Mouse (Mus musculus) forebrain, embryonic 10.5 days (tissue): ENCODE data around the gene Gfi1. TPM values are rescaled to one million over a fixed set of nuclear protein-coding genes. Genes with fewer than 3 reads are reported as not detected.

ENCODE experiments used
- DNase-seq: peaks from one replicate; pipeline ENCODE4 v3.0.0-alpha.2; 2017; ENCODE audit warnings: low spot score; ENCODE audit errors: extremely low spot score
- H3K27ac ChIP-seq: fragments of 300-500 bp; sonication (generic); 2 replicates; pipeline ENCODE4 v1.5.1; 2016; ENCODE audit warnings: mild to moderate bottlenecking
- H3K27me3 ChIP-seq: fragments of 300-500 bp; sonication (generic); 2 replicates; pipeline ENCODE4 v1.6.1; 2016; ENCODE audit warnings: mild to moderate bottlenecking; ENCODE audit not compliant: poor library complexity, severe bottlenecking
- H3K36me3 ChIP-seq: fragments of 300-500 bp; sonication (generic); replicated peaks from 2 replicates; pipeline ENCODE4 v1.6.1; 2016; ENCODE audit warnings: mild to moderate bottlenecking, moderate library complexity
- H3K4me1 ChIP-seq: fragments of 300-500 bp; sonication (generic); 2 replicates; pipeline ENCODE4 v1.6.1; 2016
- H3K4me3 ChIP-seq: fragments of 300-500 bp; sonication (generic); 2 replicates; pipeline ENCODE4 v1.5.1; 2016; ENCODE audit warnings: mild to moderate bottlenecking, moderate library complexity
- H3K9me3 ChIP-seq: fragments of 300-500 bp; sonication (generic); 2 replicates; pipeline ENCODE4 v1.6.1; 2016; ENCODE audit warnings: mild to moderate bottlenecking, moderate library complexity
- WGBS: fragments of 180-500 bp; shearing (Covaris S2); methylation state at CpG from one replicate; pipeline ENCODE4 v1.1.7; 2016; 5-methylcytosine and 5-hydroxymethylcytosine counted together
- polyA plus RNA-seq: library from polyadenylated mRNA; unstranded; fragments of >200 nt; fragmentation: Nextera tagmentation; extraction: Ambion mirVana; gene quantifications from 2 replicates; pipeline ENCODE4 v1.2.1, GENCODE M21; 2016

Gene Gfi1
- polyA plus RNA-seq, 1 experiment from 2014 or later: not detected

GRCm38 (mm10) chr5:107719786-107720185 is 6.0 kb downstream of the Gfi1 start:
- WGBS: 29% methylated on average over 1 of the region's 1 CpGs
- H3K9me3 ChIP-seq: no peaks in the 10 kb centered on the region
- no peak overlapping the region for H3K27ac ChIP-seq
- H3K4me1 ChIP-seq: peaks cover 33% of the 10 kb centered on the region
- no peaks in the 10 kb centered on the region for H3K36me3 ChIP-seq
- H3K4me3 ChIP-seq: no peak overlapping the region
- DNase-seq: no peak
- peaks cover 99% of the 10 kb centered on the region for H3K27me3 ChIP-seq

- Histone ChIP-seq H3K27ac (no peak overlapping the region), H3K36me3 (no peaks in the 10 kb centered on the region), H3K9me3 (no peaks in the 10 kb centered on the region), H3K4me3 (no peak overlapping the region), H3K4me1 (peaks cover 27% of the 10 kb centered on the region), H3K27me3 (peaks cover 99% of the 10 kb centered on the region)
- DNase-seq: no peak
- WGBS: 15% methylated on average over 3 of the region's 3 CpGs
Observed at GRCm38 (mm10) chr5:107719209-107719608, 6.6 kb downstream of the Gfi1 start.

GRCm38 (mm10) chr5:107717871-107718361 is 7.9 kb downstream of the Gfi1 start:
- 11% methylated on average over 11 of the region's 11 CpGs for WGBS
- Histone ChIP-seq H3K4me1 (peaks cover 14% of the 10 kb centered on the region), H3K4me3 (no peak overlapping the region), H3K9me3 (no peaks in the 10 kb centered on the region), H3K36me3 (no peaks in the 10 kb centered on the region), H3K27ac (no peak overlapping the region), H3K27me3 (peaks cover 90% of the 10 kb centered on the region)
- no peak for DNase-seq

- Histone ChIP-seq H3K9me3 (no peaks in the 10 kb centered on the region), H3K36me3 (no peaks in the 10 kb centered on the region), H3K27me3 (peaks cover 28% of the 10 kb centered on the region), H3K4me3 (no peak overlapping the region), H3K27ac (no peak overlapping the region), H3K4me1 (no peaks in the 10 kb centered on the region)
- no peak for DNase-seq
- WGBS: 79% methylated on average over 2 of the region's 2 CpGs
Observed at GRCm38 (mm10) chr5:107711689-107712088, 14.1 kb downstream of the Gfi1 start.

GRCm38 (mm10) chr5:107708124-107708797 is 17.6 kb downstream of the Gfi1 start:
- H3K27ac ChIP-seq: no peak overlapping the region
- H3K9me3 ChIP-seq: no peaks in the 10 kb centered on the region
- no peaks in the 10 kb centered on the region for H3K4me1 ChIP-seq
- H3K4me3 ChIP-seq: no peak overlapping the region
- no peaks in the 10 kb centered on the region for H3K36me3 ChIP-seq
- H3K27me3 ChIP-seq: no peaks in the 10 kb centered on the region
- no peak for DNase-seq
- WGBS: 88% methylated on average over 8 of the region's 8 CpGs

- Histone ChIP-seq H3K27ac (no peak overlapping the region), H3K9me3 (no peaks in the 10 kb centered on the region), H3K36me3 (no peaks in the 10 kb centered on the region), H3K27me3 (no peaks in the 10 kb centered on the region), H3K4me3 (no peak overlapping the region), H3K4me1 (no peaks in the 10 kb centered on the region)
- 83% methylated on average over 1 of the region's 1 CpGs for WGBS
- no peak for DNase-seq
Observed at GRCm38 (mm10) chr5:107706262-107706661, 19.6 kb downstream of the Gfi1 start.

- Histone ChIP-seq H3K36me3 (no peaks in the 10 kb centered on the region), H3K27me3 (no peaks in the 10 kb centered on the region), H3K4me3 (no peak overlapping the region), H3K9me3 (no peaks in the 10 kb centered on the region), H3K4me1 (no peaks in the 10 kb centered on the region), H3K27ac (no peak overlapping the region)
- 91% methylated on average over 4 of the region's 4 CpGs for WGBS
- no peak for DNase-seq
Observed at GRCm38 (mm10) chr5:107705756-107706155, 20.1 kb downstream of the Gfi1 start.

GRCm38 (mm10) chr5:107703207-107703763 is 22.6 kb downstream of the Gfi1 start:
- Histone ChIP-seq H3K27ac (no peak overlapping the region), H3K4me3 (no peak overlapping the region), H3K36me3 (no peaks in the 10 kb centered on the region), H3K4me1 (no peaks in the 10 kb centered on the region), H3K27me3 (no peaks in the 10 kb centered on the region), H3K9me3 (no peaks in the 10 kb centered on the region)
- no peak for DNase-seq
- WGBS: 92% methylated on average over 6 of the region's 6 CpGs

- H3K4me1 ChIP-seq: no peaks in the 10 kb centered on the region
- no peaks in the 10 kb centered on the region for H3K36me3 ChIP-seq
- no peak overlapping the region for H3K4me3 ChIP-seq
- DNase-seq: no peak
- WGBS: 89% methylated on average over 9 of the region's 9 CpGs
- no peaks in the 10 kb centered on the region for H3K27me3 ChIP-seq
- H3K9me3 ChIP-seq: no peaks in the 10 kb centered on the region
- no peak overlapping the region for H3K27ac ChIP-seq
Observed at GRCm38 (mm10) chr5:107701658-107702057, 24.2 kb downstream of the Gfi1 start.

GRCm38 (mm10) chr5:107700873-107701272 is 25.0 kb downstream of the Gfi1 start:
- Histone ChIP-seq H3K36me3 (no peaks in the 10 kb centered on the region), H3K27ac (no peak overlapping the region), H3K4me3 (no peak overlapping the region), H3K9me3 (no peaks in the 10 kb centered on the region), H3K27me3 (no peaks in the 10 kb centered on the region), H3K4me1 (no peaks in the 10 kb centered on the region)
- WGBS: 93% methylated on average over 10 of the region's 10 CpGs
- no peak for DNase-seq

GRCm38 (mm10) chr5:107698888-107699287 is 26.9 kb downstream of the Gfi1 start:
- H3K4me1 ChIP-seq: no peaks in the 10 kb centered on the region
- H3K27me3 ChIP-seq: no peaks in the 10 kb centered on the region
- H3K36me3 ChIP-seq: no peaks in the 10 kb centered on the region
- no peak overlapping the region for H3K27ac ChIP-seq
- 86% methylated on average over 8 of the region's 8 CpGs for WGBS
- H3K4me3 ChIP-seq: no peak overlapping the region
- no peaks in the 10 kb centered on the region for H3K9me3 ChIP-seq
- DNase-seq: no peak

GRCm38 (mm10) chr5:107695019-107695418 is 30.8 kb downstream of the Gfi1 start:
- Histone ChIP-seq H3K36me3 (no peaks in the 10 kb centered on the region), H3K4me1 (no peaks in the 10 kb centered on the region), H3K27ac (no peak overlapping the region), H3K9me3 (no peaks in the 10 kb centered on the region), H3K27me3 (peaks cover 6% of the 10 kb centered on the region), H3K4me3 (no peak overlapping the region)
- DNase-seq: no peak
- 80% methylated on average over 3 of the region's 3 CpGs for WGBS

- peaks cover 5% of the 10 kb centered on the region; the same call in 1 of the 2 replicates for H3K9me3 ChIP-seq
- H3K27me3 ChIP-seq: peaks cover 45% of the 10 kb centered on the region
- WGBS: 31% methylated on average over 9 of the region's 9 CpGs
- H3K4me1 ChIP-seq: peaks cover 11% of the 10 kb centered on the region
- no peak overlapping the region for H3K27ac ChIP-seq
- no peak for DNase-seq
- H3K4me3 ChIP-seq: peak overlapping the region; percentile 61
- H3K36me3 ChIP-seq: no peaks in the 10 kb centered on the region
Observed at GRCm38 (mm10) chr5:107688499-107688866, 37.4 kb downstream of the Gfi1 start.
